Mouse (Mus musculus) hindbrain, embryonic 13.5 days (tissue): ENCODE measurements at regions not wholly inside any gene's neighbourhood (a gene's known extent, or its start where the extent isn't known, plus 50 kb on each side); places are given as distances from the start of the nearest gene placed in this dataset.
"Not testable (repeated sequence)": the region's sequence is repeated elsewhere in the genome, so short reads cannot be mapped to it uniquely, and the experiment has no call there.

Experiments
- ATAC-seq: fragments of 200-750 bp; cut with Nextera tagmentation; 2 replicates; pipeline ENCODE4 v1.8.0; 2017; ENCODE audit warnings: moderate TSS enrichment; ENCODE audit not compliant: low FRiP score
- H3K27ac ChIP-seq: fragments of 300-500 bp; sonication (generic); 2 replicates; pipeline ENCODE4 v1.5.1; 2015; ENCODE audit warnings: inconsistent platforms, mild to moderate bottlenecking, moderate library complexity
- H3K27me3 ChIP-seq: fragments of 300-500 bp; sonication (generic); 2 replicates; pipeline ENCODE4 v1.6.1; 2015; ENCODE audit warnings: mild to moderate bottlenecking, inconsistent platforms
- H3K36me3 ChIP-seq: fragments of 300-500 bp; sonication (generic); 2 replicates; pipeline ENCODE4 v1.6.1; 2015; ENCODE audit warnings: mild to moderate bottlenecking, inconsistent platforms
- H3K4me1 ChIP-seq: fragments of 300-500 bp; sonication (generic); replicated peaks from 2 replicates; pipeline ENCODE4 v1.6.1; 2015; ENCODE audit warnings: inconsistent platforms
- H3K4me2 ChIP-seq: fragments of 300-500 bp; sonication (generic); 2 replicates; pipeline ENCODE4 v1.6.1; 2015; ENCODE audit warnings: inconsistent platforms, mild to moderate bottlenecking, moderate library complexity
- H3K4me3 ChIP-seq: fragments of 300-500 bp; sonication (generic); 2 replicates; pipeline ENCODE4 v1.5.1; 2015; ENCODE audit warnings: mild to moderate bottlenecking, inconsistent platforms
- H3K9ac ChIP-seq: fragments of 300-500 bp; sonication (generic); 2 replicates; pipeline ENCODE4 v1.6.1; 2015; ENCODE audit warnings: mild to moderate bottlenecking, inconsistent platforms
- H3K9me3 ChIP-seq: fragments of 300-500 bp; sonication (generic); 2 replicates; pipeline ENCODE4 v1.6.1; 2016; ENCODE audit warnings: inconsistent platforms
- WGBS: fragments of 180-500 bp; shearing (Covaris S2); methylation state at CpG from one replicate; pipeline ENCODE4 v1.1.7; 2015; 5-methylcytosine and 5-hydroxymethylcytosine counted together

DNA sequence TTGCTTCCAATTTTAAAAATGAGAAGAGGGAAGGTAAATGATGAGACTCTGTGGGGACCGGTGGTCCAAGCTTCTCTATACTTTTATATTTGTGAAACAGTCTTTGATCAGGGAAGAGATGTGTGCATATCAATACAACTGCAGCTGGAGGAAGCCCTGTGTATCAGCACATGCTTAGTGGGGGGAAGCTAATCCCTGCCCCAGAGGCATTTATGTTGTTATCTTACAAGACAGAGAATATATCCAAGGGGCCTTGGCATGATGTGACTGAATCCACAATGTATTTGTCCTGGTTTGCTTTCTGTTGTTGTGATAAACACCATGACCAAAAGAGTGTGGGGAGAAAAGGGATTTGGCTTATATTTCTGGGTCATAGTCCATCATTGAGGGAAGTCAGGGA lies 105.2 kb upstream of the C9orf72 start:
- 90% methylated on average over 1 of the region's 1 CpGs for whole genome bisulfite sequencing

DNA sequence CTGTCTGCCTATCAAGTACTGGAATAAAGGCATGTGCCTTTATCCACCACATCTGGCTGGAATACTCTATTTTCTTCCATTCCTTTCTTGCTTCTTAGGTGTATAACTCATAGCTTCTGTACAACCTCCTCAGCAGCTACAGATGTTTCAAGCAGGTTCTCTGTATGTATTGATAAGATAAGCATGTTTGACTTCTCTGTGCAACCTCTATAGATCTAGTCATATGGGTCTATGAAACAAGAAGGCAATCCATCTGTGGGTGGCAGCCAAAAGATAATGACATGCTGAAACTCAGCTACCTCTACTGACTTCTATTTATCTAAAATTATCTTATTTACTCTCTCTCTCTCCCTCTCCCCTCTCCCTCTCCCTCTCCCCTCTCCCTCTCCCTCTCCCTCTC lies 99.3 kb upstream of the C9orf72 start:
- Histone ChIP-seq H3K4me1 (no peaks in the 10 kb centered on the region), H3K4me2 (no peak overlapping the region), H3K4me3 (no peak overlapping the region), H3K9ac (no peak overlapping the region), H3K27me3 (no peaks in the 10 kb centered on the region), H3K36me3 (no peaks in the 10 kb centered on the region), H3K27ac (no peak overlapping the region), H3K9me3 (no peaks in the 10 kb centered on the region)
- ATAC-seq, result no peak

More for the DNA sequence above, 105.2 kb upstream of the C9orf72 start:
- Histone ChIP-seq H3K27me3 (no peaks in the 10 kb centered on the region), H3K9me3 (no peaks in the 10 kb centered on the region), H3K9ac (no peak overlapping the region), H3K4me2 (no peak overlapping the region), H3K27ac (no peak overlapping the region), H3K4me3 (no peak overlapping the region), H3K36me3 (no peaks in the 10 kb centered on the region), H3K4me1 (no peaks in the 10 kb centered on the region)
- ATAC-seq, result no peak

DNA sequence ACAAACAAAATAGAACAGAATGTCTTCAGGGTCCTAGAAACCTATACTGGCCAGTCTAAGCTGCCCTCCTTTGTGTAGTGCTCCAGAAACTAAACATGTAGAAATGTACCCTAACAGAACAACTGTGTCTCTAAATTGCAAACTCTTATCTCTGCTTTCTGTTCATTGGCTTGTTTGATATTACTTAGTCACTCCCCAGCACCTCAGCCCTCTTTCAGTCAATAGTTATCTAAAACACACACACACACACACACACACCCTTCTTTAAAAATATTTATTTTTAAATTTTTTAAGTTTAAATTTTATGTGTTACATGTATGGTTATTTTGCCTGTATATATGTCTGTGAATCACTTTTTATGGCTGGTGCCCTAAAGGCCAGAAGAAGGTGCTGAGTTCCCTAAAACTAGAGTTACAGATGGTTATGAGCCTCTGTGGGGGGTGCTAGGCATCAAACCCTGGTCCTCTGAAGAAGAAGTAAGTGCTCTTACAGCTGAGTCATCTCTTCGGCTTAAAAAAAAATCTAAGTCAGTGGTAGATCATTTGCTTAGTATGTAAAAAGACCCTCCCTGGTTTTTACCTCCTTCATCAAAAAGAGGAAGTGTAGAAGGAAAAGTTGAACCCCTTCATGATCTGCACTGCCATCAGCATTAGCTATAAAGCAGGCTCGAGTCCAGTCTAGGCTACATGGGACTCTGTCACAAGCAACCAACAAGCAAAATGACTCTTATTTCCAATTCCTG lies 96.6 kb upstream of the C9orf72 start:
- no peaks in the 10 kb centered on the region for H3K9me3 ChIP-seq
- no peaks in the 10 kb centered on the region for H3K4me1 ChIP-seq
- no peak overlapping the region for H3K4me3 ChIP-seq
- H3K36me3 ChIP-seq, result no peaks in the 10 kb centered on the region
- 94% methylated on average over 2 of the region's 2 CpGs for WGBS
- ATAC-seq, result no peak
- no peak overlapping the region for H3K27ac ChIP-seq
- no peak overlapping the region for H3K9ac ChIP-seq
- H3K4me2 ChIP-seq, result no peak overlapping the region
- no peaks in the 10 kb centered on the region for H3K27me3 ChIP-seq

DNA sequence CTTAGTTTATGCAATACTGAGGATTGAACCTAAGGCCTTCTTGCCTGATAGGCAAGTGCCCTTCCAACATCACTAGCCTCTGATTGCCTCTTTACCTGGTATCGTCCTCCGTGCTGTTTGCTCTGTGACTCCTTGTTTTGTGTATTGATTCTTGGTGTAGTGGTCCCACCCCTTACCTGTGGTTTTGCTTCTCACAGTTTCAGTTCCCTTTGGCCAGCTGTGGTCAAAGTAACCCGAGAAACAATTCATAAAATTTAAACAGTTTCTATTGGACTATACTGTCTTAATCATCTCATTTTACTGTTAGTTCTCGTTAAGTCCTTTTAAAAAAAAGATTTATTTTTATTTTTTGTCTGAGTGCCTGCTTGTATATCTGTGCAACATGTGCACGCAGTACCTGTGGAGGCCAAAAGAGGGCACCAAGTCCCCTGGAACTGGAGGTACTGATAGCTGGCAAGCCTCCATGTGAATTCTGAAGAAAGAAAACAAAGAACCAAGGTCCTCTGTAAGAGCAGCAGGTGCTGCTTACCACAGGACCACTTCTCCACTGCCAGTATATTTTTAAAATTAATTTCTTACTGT lies 84.5 kb upstream of the C9orf72 start:
- no peak overlapping the region for H3K4me3 ChIP-seq
- no peaks in the 10 kb centered on the region for H3K36me3 ChIP-seq
- no peak for ATAC-seq
- no peaks in the 10 kb centered on the region for H3K9me3 ChIP-seq
- H3K4me1 ChIP-seq, result no peaks in the 10 kb centered on the region
- whole genome bisulfite sequencing, result 70% methylated on average over 5 of the region's 5 CpGs
- no peak overlapping the region for H3K4me2 ChIP-seq
- H3K9ac ChIP-seq, result no peak overlapping the region
- no peak overlapping the region for H3K27ac ChIP-seq
- H3K27me3 ChIP-seq, result no peaks in the 10 kb centered on the region

DNA sequence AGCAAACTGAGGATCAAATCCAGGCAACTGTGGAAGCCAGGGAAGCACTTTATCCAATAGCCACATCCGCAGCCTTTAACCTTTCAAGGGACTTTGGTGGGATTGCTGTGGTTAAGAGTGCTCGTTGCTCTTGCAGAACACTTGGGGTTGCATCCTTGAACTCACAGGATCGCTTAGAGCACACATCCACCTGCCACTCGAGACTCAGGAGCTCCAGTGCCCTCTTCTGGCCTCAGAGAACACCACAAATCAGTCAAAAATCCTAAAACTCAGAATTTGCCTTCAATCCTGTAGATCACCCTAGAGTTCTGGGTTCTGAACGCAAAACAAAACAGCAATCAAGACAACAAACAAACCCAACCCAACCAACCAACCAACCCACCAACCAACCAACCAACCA lies 82.2 kb upstream of the C9orf72 start:
- Histone ChIP-seq H3K36me3 (no peaks in the 10 kb centered on the region), H3K4me1 (no peaks in the 10 kb centered on the region), H3K9ac (no peak overlapping the region), H3K4me2 (no peak overlapping the region), H3K9me3 (no peaks in the 10 kb centered on the region), H3K27ac (no peak overlapping the region), H3K27me3 (no peaks in the 10 kb centered on the region), H3K4me3 (no peak overlapping the region)
- WGBS, result 67% methylated on average over 5 of the region's 5 CpGs
- ATAC-seq, result no peak

DNA sequence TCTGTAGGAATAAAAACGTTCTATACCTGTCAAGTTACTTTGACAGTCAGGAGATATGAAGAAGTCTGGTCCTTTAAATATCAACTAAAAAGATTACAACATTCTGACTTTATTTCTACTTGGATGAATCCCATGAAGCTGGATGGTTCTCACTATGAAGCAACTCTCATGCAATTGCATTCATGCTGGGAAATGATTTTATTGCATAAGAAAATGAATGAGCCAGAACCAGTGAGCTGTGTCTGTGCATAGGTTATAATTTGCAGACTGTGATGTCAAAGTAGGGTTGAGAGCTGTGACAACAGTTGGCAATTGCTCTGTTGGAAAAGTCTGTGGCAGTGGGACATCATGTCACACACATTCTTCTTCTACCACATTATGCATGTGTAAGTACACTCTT lies 79.2 kb upstream of the C9orf72 start:
- Histone ChIP-seq H3K4me1 (no peaks in the 10 kb centered on the region), H3K9me3 (no peaks in the 10 kb centered on the region), H3K27me3 (no peaks in the 10 kb centered on the region), H3K36me3 (no peaks in the 10 kb centered on the region), H3K9ac (no peak overlapping the region), H3K27ac (no peak overlapping the region), H3K4me3 (no peak overlapping the region), H3K4me2 (no peak overlapping the region)
- WGBS, result 68% methylated on average over 1 of the region's 1 CpGs
- no peak for ATAC-seq

DNA sequence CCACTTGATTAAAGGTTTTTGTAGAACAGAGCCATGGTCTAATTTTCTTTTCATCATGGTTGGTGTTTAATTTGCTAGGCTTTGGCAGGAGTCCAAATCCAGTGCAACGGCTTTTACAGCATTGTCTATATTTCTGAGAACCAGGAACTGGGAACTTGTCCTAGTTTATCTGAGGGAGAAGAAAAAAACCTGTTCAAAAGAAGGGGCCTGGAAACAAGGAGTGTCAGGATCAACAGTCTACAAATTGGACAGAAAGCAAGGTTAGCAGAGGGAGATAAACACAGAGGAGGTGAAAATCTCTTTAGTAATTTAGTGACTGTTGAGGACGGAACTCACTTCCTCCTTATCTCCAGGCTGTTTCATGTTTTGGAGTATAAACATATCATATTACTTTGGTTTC lies 74.9 kb upstream of the C9orf72 start:
- Histone ChIP-seq H3K4me1 (no peaks in the 10 kb centered on the region), H3K27ac (no peak overlapping the region), H3K9ac (no peak overlapping the region), H3K27me3 (no peaks in the 10 kb centered on the region), H3K4me2 (no peak overlapping the region), H3K4me3 (no peak overlapping the region), H3K9me3 (no peaks in the 10 kb centered on the region), H3K36me3 (no peaks in the 10 kb centered on the region)
- no peak for ATAC-seq
- 35% methylated on average over 2 of the region's 2 CpGs for WGBS

DNA sequence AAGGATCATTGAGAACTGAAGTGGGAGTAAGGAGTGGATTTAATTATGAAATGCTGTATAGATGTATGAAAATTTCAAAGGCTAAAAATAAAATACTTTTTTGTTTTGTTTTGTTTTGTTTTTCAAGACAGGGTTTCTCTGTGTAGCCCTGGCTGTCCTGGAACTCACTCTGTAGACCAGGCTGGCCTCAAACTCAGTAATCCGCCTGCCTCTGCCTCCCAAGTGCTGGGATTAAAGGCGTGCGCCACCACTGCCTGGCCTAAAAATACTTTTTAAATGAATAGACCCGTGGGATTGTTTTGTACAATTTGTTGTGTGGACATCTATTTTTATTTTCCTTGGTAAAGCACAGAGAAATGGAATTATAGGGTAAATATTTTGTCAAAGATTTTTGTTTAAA lies 74.4 kb upstream of the C9orf72 start:
- 83% methylated on average over 4 of the region's 4 CpGs for WGBS
- H3K9me3 ChIP-seq, H3K4me1 ChIP-seq, H3K36me3 ChIP-seq, ATAC-seq, H3K4me3 ChIP-seq, H3K27ac ChIP-seq, H3K27me3 ChIP-seq, H3K9ac ChIP-seq, H3K4me2 ChIP-seq: not testable (repeated sequence)

DNA sequence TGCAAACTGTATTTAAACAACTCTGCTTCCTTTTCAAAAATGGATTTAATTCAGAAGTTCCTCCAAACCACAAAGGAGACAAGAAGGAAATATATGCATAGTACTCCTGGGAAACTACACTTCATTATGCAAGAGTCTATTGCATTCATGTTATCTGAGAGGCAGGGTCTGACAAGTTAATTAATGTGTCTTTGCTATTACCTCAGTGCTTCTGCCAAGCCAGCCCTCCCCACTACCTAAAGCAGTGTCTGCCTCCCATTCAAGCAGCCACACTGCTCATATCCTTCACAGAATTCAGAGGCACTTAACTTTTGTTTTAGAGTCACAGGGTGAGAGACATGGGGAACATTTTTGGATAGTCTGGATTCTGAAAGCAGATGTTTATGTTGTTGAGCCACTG lies 58.6 kb upstream of the C9orf72 start:
- Histone ChIP-seq H3K4me2 (no peak overlapping the region), H3K36me3 (no peaks in the 10 kb centered on the region), H3K9me3 (peaks cover 11% of the 10 kb centered on the region; the same call in 1 of the 2 replicates), H3K27me3 (no peaks in the 10 kb centered on the region), H3K4me3 (no peak overlapping the region), H3K27ac (no peak overlapping the region), H3K9ac (no peak overlapping the region), H3K4me1 (peaks cover 3% of the 10 kb centered on the region; the same call in 1 of the 2 replicates)
- ATAC-seq, result peak; percentile 80
